Mouse (Mus musculus): ENCODE data around the gene Olig1. TPM values are rescaled to one million over a fixed set of nuclear protein-coding genes. Genes with fewer than 3 reads are reported as not detected.

Gene Olig1
- total RNA-seq (2021): under 1 TPM; 0.37 to 0.86 TPM
- 0.49 and 2.2 TPM in 2 replicates for polyA plus RNA-seq (2012; rRNA removed)
- long read RNA-seq: 0 reads

DNA sequence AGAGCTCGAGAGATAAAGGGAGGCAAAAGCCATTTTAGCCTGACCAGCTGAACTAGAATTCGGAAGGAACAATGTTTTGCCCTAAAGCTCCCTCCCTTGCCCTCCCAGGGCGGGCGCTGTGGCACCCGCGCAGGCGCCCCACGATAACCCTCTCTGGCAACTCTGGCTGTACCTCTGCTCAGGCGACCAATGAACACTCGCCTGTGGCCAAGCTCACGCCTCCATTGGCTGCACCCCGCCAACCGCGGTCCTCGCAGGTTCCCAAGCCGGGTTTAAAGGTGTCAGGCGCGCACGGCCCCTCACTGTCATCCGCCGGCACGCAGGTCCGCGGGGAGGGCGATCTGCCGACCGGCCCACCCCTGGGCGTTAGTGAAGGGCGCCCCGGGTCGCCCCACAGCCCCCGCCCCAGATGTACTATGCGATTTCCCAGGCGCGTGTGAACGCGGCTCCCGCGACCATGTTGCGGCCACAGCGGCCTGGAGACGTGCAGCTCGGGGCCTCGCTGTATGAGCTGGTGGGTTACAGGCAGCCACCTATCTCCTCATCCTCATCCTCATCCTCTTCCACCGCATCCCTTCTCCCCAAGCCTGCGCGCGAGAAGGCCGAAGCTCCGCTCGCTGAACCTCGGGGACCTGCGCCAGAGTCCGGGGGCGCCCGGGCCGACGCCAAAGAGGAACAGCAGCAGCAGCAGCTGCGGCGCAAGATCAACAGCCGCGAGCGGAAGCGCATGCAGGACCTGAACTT lies at the start of gene Olig1:
Gene Olig1, plus strand, starts transcription at position 305 of the 744 bp plus-strand sequence.
- DNase-seq: peak; percentile 87

DNA sequence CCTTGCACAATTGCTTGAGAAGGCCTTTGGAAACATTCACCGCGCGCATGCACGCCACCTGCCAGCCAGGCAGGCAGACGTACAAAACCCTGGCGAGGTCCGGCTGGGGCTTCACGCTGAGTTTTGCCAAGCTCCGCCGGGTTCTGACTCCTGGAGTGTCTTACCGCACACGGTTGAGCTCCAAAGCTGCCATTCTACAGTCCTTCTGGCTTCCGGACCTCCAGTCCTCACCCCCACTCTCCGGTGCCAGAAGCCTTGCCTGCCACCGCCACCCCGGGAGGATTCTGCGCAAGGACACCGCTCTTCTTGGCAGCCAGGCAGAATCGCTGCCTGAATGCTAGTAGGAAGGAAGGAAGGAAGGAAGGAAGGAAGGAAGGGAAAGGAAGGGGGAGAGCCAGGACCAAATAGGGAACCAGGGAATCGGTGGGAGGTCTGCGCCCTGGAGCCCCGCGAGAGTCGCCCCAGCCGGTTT lies 47.4 kb upstream of the Olig1 start:
- DNase-seq: peak; percentile 41

DNA sequence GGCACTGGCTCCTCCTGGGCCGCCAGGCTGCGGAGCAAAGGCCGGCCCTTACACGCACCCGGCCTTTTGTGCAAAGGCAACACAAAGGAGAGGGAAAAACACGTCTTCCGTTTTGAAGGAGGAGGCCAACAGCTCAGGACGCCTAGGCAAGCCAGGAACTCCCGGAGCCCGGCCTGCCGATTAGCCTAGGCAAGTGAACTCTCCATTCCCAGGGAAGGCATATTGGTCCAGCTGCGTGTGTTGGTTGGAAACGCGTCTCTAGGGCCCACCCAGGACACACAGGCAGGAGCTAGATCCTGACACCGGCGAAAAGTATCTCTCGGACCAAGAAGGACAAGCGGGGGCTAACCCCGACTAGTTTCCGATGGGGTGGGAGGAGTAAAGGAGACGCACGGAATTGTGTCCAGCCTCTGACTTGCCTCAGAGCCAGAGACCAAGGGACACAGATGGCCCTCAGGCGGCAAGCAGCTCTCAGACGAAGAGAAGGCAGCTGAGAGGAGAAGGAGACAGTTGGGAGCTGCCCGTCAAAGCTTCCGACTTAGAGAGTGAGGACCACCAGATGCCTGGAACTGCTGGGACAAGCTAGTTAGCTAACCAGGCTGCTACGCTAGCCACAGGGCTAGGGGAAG lies 46.8 kb upstream of the Olig1 start:
- DNase-seq: no peak

DNA sequence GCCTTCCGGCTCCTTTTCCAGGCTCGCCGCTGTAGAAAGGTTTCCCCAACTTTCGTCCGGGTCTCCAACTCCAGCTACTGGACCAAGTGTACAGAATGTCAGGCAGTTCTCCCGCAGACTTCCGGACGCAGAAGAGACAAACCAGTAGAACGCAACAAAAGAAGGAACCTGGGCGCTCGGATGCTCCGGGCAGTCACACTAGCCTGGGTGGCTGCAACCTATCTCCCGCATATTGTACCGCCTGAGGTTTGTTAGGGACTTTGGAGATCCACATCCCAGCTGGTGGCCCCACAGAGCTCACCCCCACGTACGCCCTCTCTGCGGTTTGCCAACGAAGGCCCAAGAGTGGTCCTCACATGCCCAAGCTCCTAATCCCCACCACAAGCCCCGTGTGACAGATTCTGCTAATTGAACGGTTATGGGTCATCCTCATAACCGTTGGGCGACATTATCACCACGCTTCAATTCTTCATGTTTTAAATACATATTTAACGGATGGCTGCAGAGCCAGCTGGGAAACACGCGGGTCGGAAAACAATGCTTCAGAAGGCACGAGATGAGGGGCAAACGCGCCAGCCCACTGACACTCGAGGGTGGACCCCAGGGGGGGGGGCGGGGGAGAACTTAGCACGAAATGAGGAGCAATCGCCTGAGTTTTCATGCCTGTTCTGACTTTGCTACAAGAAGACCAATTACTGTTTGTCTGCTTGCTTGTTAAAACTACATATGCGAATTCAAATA lies 46.1 kb upstream of the Olig1 start:
- no peak for DNase-seq

DNA sequence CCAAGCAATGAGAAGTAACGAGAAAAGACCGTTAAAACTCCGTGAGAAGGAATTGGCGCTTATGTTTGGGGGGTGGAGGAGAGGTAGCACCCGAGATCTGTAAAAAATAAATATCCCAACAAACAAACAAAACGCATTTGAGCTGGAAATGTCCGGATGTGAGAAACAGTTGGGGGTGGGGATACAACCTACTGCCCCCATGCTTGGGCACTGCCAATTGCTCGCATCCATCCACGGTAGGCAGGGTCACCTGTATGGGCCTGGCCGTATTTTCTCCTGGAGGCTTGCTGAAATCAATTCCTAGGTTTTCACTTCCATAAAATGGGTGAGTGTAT lies 45.5 kb upstream of the Olig1 start:
- no peak for DNase-seq

DNA sequence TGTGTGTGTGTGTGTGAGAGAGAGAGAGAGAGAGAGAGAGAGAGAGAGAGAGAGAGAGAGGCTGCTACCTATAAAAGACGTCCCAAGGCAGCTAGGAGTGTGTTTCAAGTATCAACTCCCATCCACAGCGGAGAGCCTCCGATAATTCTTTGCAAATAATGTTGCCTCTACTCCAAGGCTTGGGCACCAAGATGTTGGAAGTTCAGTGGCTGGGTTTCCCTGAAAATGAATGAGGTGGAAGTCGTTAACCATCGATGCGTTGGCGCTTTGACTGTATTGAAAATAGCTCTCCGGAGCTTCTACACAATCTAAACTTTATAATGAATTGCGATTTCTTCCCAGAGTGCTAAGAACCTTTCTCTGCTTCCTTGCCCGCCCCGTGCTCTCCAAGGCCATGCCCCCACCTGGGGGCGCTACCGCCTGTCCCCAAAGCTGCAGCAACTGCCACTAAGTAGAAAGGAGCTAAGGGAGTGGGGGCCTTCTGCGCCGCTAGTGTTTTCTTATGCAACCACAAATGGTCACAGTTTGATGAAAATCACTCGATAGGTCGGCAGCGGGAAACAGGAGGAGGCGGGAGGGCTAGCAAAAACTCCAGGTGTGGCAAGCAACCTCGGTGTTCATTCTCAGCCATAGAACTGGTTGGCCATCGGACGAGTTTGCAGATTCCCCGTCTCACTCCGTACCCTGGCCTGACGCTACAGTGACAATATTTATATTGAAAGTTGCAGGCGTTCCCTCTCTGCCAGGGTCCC lies 44.9 kb upstream of the Olig1 start:
- DNase-seq: no peak

DNA sequence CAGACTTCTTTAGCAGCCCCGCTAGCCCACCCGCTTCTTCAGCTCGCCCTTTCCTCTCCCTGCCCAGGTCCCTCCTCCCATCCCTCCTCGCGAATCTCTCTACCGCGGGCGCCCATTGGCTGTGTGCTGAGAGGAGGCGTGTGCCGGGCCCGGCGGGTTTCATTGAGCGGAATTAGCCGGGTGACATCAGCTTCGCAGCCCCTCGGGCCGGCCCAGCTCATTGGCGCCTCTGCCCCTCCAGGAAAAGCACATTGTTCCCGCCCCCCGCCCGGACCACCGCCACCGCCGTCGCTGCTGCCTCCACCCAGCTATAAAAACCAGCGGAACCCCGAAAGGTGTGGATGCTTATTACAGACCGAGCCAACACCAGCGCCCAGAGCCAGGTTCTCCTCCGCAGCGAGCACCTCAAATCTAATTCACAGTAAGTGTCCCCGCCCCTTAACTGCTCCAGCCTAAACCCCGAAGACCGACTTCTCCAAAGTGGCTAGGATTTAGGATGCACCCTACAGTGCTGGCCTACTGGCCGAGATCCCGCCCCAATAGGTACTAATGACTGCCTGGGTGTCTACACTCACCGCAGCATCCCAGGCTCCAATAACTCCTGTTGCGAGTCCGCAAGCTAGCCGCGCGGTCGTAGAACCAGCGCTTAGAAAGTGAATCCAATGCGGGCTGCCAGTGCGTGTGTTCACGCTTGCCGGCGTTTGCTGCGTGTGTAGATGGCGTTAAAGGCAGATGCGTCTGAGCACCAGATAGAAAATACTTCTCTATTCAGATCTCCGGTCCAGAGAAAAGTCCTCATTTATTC lies 44.1 kb upstream of the Olig1 start, which contains the start of gene Olig2:
Gene Olig2, plus strand, starts transcription at position 225 of the 805 bp plus-strand sequence.
- no peak for DNase-seq

DNA sequence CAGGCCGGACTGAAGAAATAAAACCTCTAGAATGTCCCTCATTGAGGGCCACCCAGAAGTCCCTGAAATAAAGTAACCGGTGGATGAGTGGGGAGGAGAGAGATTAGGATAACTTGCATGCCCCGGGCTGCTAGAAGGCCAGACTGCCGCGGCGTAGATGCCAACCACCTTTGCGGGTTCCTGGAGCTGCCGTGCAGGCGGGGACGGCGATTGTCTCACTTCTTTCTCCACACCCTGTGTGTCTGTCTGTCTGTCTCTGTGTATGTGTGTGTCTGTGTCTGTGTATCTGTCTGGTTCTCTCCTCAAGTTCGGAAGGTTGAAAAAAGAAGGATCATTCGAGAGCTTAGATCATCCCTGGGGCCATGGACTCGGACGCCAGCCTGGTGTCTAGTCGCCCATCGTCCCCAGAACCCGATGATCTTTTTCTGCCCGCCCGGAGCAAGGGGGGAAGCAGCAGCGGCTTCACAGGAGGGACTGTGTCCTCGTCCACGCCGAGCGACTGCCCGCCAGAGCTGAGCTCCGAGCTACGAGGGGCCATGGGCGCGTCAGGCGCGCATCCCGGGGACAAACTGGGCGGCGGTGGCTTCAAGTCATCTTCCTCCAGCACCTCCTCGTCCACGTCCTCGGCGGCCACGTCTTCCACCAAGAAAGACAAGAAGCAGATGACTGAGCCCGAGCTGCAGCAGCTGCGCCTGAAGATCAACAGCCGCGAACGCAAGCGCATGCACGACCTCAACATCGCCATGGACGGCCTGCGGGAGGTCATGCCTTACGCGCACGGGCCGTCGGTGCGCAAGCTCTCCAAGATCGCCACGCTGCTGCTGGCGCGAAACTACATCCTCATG lies 43.3 kb upstream of the Olig1 start:
- no peak for DNase-seq

DNA sequence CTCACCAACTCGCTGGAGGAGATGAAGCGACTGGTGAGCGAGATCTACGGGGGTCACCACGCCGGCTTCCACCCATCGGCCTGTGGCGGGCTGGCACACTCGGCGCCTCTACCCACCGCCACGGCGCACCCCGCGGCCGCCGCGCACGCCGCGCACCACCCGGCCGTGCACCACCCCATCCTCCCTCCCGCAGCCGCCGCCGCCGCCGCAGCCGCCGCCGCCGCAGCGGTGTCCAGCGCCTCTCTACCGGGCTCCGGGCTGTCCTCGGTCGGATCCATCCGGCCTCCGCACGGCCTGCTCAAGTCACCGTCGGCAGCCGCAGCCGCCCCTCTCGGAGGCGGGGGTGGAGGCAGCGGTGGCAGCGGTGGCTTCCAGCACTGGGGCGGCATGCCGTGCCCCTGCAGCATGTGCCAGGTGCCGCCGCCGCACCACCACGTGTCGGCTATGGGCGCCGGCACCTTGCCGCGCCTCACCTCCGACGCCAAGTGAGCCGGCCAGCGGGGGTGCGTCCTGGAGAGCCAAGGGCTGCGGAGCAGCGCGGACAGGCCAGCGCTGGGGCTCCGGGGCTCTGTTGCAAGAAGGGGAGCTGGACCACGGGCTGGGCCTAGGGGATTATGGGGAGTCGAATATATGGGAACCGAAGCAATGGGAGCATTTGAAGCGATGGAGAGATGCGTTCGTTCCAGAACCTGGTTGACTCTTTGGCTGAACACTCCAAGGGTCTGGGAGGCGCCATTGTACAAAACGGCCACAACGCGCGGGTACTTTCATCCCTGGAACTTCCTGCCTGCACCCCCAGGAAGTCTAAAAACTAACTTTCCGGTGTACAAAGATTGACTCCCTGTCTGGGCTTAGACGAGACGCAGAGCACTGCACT lies 42.5 kb upstream of the Olig1 start:
- no peak for DNase-seq

DNA sequence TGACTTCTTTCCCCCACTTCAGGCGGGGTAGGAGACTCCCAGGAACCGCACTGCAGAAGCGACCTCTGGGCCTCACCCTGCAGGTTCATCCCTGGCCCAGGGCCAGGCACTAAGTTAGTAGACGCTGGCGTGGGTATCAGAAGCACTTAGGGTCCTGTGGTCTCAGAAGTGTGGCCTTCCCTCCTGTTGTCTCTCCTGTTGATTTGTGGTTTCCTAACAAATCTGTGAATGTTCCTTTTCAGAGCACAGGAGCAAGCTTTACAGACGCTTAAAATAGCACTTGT lies 41.9 kb upstream of the Olig1 start:
- no peak for DNase-seq

DNA sequence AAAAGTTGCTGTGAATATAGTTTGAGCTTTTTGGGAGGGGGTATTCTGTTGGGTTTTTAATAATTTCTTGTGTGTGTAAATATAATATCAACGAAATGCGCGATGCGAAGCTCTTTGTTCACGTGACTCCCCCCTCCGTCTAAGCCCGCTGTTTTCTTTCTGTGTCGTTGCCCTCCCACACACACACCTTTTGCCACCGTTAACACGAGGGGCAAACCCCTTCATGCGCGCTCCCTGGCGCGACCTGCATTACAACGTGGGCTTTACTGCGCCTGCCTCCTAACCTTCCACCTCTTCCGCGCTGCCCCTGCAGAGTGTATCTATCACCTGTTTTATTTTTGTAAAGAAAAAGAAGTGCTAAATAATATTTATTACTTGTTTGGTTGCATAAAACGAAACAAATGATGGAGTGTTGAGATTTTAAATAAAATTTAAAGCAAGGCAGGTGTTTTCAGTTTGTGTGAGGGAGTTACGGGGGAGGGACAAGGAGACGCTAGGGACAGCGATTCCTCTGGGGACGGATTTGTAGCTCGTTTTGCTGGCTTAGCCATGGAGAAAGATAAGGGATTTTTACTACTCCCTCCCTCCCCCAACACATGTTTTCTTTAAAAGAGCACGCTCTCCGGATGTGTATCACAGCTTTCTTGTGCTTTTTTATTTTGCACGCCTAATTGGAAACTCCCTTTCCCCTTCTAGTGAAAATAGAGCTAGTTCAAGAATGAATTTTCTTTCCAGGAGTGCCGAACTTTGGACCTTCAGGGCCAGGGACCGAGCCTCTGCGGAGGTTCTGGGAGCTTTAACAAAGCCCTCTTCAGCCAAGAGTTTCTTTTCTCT lies 41.1 kb upstream of the Olig1 start:
- DNase-seq: no peak

DNA sequence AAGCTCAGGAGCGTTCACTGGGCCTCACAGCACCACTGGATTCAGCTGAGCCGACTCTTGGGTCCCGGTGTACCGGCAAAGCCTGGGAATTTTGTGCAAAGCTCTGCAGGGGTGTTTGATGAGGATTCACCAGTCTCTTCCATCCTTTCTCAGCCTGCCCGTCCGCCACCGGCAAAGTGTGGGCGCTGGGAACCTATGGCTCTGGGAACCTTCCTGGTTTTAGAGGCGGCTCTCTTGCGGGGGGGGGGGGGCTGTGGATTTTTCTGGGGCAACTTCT lies 40.6 kb upstream of the Olig1 start:
- DNase-seq: no peak

DNA sequence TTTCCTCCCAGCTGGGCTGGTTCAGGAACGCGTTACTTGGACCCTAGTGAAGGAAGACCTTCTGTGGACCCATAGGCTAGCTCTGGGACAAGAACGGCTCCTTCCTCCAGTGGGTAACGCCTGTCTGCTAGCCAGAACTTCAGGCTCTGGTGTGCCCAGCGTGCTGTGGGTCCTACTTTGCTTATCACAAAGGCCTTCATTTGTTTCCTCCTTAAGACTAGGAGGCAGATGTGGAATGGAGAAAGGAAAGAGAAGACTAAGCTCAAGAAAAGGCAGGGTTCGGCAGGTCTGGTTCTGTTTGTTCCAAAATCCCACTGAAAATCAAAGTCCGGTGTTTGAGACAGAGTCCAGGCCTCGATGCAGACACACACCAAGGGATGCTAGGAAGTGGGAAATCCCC lies 39.9 kb upstream of the Olig1 start:
- no peak for DNase-seq

DNA sequence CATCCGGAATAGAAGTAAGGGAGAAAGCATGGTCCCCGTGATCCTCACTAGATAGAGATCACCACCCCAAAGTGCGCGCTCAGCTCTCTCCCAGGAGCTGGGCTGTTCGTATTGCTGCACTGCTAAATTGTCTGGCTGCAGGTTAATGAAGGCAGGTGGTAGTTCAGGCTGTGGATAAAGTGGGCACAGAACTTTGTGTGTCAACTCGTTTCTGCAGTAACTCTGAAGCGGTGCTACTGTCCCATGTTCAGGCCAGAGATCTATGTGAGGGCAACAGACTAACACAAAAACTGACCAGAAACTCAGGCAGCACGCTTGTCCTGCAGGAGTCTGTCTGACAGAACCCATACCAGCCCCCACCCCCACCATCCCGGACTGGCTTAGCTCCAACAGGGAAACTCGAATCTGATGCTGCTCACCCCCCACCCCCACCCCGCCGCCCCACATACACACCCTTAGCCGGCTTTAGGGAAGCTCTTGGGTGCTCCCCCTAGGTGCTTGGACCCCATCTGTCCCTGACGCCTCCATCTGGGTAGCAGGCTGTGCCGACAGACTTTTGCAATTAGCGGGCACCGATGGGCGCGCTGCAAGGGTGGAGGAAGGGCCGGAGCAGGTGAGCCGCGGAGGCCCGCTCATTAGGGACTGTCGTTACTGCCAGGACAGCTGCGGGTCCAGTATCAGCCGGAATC lies 37.6 kb upstream of the Olig1 start:
- no peak for DNase-seq

DNA sequence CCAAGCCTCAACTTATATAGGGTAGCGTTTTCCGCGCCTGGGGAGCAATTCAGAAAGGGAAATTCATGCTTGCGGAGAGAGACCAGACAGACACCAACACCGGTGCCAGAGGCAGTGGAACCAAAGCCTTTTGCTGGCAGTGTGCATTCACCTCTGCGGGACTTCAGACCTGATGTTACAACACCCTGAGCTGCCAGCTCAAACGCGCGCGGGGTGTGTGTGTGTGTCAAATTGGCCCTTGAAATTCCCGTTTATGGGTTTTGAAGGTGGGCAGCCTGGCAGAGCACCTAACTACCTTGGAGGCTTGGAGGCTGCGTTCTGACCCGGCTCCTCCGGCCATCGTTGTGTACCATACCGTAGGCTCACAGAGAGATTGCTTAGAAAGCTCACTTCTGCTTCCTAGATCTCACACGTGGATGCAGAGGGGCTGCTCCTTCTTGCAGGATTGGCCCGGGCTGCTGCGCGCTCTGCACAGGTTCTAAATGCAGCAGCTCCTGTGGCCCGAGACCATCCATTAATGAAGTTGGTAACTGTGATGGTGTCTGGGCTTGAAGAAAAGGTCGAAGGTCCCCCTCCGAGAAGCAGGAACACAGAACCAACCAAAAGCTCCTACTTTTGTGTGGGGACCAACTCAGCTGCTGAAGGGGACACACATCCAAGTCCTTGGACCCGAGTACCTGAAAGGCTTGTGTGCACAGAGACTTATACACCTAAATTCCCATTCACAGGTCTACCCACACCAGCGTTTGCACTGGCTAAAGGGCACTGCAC lies 36.9 kb upstream of the Olig1 start:
- DNase-seq: no peak

DNA sequence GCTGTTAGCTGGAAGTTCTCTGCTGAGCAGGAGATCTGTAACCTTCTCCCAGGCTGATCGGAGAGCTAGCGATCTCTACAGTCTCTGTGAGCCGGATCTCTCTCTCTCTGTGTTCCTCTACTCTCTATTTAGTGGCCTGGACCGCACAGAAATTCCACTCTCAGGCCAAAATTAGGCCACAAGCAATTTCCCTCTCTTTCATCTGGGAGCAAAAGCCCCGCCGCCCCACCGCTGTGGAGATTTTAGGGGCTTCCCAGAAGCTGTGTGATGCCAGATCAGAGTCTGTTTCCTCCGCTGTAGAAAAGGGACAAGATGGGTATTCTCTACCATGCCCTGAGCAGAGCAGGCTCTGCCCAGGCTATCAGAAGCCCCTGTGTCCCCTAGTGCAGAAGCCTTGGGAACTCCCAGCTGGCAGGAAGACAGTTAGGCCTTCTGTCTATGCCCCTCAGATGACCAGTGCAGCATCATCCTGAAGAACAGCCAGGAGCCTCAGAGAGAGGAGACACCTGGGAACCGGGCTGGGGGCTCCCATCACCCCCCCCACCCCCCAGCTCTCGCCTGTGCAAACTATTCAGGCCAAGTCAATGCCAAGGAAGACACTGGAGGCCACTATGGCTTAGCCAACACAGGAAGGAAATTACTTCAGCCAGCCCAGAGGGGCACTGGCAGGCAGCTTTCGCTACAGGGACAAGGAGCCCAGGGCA lies 36.2 kb upstream of the Olig1 start:
- no peak for DNase-seq

DNA sequence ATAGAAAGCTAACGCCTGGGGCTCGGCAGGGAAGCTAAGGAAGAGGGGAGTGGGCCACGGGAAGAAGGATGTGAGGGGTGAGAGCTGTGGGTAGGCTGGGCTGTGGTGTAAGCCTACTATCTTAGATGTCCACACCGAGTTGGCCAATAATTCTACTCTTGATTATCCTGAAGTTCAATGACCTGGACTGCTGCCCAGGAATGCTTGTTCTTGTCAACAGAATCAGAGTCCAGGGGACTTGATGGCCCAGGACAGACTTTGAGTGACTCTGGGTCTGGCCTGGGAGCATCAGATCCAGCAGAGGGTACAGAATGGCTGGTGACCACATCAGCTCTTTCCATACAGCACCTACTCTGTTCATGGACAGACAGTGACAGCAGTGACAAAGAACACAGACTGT lies 30.5 kb upstream of the Olig1 start:
- no peak for DNase-seq
